Mouse (Mus musculus): ENCODE measurements around the gene Svip. TPM values are rescaled to one million over a fixed set of nuclear protein-coding genes. Genes with fewer than 3 reads are reported as not detected.

The Svip gene
- 10 to 100 TPM; 22.7 to 23.7 TPM for total RNA-seq (2021)

DNA sequence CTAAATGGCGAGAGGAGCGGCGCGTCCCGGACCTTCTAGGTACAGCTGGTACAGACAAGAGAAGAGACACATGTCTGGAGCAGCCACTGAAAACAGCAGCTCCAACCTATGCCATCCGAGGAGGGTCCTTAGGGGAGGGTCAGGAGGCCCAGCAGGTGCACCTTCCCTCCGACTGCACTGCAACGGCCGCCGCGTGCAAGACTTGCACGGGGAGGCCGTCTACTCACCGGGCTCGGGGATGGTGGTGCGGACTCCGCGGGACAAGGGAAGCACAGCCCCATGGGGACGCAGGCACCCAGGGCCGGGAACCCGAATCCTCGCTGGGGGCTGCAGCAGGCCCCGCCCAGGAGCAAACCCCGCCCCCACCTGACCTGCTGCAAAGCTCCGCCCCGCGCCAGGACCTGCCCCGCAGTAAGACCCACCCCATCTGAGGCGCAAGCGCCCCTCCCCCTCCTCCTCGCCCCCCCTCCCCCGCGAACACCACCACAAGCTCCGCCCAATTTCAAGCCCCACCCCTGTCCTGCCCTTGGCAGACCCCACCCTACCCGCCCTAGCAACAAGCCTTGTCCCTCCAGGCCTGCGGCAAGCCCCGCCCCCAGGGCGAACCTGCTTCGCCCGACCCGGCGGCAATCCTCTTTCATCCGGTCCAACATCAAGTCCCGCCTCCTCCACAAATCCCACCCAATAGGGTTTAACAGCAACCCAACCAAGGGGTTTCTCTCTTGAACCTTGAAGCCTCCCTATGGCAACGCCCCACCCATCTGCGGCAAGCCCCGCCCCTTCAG is at the start of gene Svip:
Svip (minus strand) TSS at position 508 of the 785 bp plus-strand sequence.
- peak; percentile 76 for DNase-seq (ENCODE audit: low spot score)
- intact Hi-C loops (cut with DNase I) = no loop called here

DNA sequence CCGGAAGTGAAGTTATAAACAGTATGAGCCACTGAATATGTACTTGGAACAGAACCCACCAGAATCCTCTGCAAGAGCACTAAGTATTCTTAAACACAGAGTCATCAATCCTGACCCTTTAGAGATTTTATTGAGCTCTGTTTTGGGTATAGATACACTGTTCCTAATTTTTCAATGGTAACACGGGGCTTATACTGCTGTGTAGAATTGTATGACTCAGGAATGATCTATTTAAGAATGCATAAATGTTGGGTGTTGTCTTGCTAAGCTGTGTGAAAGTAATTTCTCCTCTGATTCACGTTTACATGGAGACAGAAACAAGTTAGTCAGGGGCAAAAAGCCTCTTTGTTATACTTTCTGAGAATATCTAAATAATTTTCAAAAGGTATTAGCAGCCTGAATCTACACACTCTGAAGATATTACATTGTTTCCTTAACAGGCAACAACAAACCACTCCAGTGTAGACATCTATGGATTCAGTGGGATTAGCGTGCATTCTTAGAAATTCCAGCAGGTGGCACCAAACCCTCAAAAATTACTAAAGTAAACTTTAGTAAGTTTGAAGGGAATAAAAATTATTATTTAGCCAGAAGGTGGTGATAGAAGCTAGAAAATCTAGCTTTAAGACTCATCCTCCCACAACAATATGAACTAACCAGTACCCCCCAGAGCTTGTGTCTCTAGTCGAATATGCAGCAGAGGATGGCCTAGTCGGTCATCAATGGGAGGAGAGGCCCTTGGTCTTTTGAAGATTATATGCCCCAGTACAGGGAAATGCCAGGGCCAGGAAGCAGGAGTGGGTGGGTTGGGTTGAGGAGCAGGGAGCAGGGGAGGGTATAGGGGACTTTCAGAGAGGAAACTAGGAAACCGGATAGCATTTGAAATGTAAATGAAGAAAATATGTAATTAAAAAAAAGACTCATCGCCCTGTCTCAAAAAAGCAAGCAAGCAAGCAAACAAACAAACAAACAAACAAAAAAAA is 32.1 kb upstream of the Svip start:
- no peak for DNase-seq (ENCODE audit: low spot score)
- intact Hi-C loops (cut with DNase I) = no loop called here

DNA sequence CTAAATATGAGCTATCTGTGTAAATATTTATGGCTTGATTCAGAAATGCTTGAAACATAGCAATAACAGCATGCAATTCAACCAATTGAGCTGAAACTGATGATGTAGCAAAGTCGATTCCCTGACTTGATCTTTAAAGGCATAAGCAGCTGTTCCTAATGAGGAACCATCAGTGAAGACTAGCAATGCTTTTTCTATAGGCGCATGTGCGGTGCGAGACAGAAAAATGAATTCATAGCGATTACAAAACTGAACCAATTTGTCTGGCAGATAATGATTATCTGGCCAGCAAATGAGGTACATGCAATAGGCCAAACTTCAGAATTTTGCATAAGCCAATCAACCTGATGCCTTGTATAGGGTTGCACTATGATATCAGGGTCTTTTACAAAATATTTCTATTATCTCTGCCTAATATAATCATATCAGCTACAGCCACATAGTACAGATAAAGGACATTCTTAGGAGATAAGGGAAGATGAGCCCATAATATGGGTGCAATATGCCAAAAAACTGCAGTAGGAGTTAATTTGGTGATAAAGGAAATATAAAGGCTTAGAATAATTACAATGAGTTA is 18.3 kb upstream of the Svip start:
- intact Hi-C loops (cut with DNase I) = no loop called here
- no peak for DNase-seq (ENCODE audit: low spot score)

DNA sequence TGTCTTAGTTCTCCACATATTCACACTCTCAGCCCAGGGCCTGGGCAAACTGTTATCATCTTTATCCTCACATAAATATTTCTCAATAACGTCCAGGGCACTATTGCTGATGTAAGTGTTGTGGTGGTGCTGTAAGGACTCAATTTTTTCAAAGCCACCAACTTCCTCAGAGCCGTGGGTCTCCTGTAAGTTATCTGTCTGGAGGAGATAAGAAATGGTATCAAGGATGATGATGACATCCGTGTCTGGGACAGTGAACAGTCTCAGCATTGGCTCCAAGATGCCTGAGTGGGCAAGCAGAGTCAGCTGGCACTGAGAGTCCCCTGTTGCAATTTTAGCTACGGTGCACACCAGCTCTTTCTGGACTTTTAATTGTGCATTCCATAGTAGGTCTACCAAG is 16.2 kb upstream of the Svip start:
- DNase-seq (ENCODE audit: low spot score) = no peak
- intact Hi-C loops (cut with DNase I) = no loop called here

DNA sequence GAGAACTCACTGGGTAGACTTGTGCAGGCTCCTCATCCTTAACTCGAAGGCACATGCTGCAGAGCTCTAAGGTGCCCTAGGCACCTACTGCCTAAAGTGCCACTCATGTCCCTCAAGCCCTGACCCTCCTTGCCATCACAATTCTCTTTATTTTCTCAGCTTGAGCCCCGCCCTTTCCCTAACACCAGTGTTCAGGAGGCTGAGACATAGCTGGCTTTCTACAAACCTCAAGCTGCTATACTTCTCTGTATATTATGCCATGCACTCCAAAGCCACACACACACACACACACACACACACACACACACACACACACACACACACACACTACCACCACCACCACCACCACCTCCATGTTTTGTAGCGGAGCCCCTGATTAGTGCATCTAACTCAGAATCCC is 9.8 kb upstream of the Svip start, which contains the start of gene 1700015G11Rik:
1700015G11Rik (minus strand) TSS at position 101 of the 400 bp plus-strand sequence.
- DNase-seq (ENCODE audit: low spot score) = no peak
- intact Hi-C loops (cut with DNase I) = loop anchor here (10.0 kb wide), 1 partner anchor 59 kb away; no protein-coding TSS in a partner anchor

DNA sequence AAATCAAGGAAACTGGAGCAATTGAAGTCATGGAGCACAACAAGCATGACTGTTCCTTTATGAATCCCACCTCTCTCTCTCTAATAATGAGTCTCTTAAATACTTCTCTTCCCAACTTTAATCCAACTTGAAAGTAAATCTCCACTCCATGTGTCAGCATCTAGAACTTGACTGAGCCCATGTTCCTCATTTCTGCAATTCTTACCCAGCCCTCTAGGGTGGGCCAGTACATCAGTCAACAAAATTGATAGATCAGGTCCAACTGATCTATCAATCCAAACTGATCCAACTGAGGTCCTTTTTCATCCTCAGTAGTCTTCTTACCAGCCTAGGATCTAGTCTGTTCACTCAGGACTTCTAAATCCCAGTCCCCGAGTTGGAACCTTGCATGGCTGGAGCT is 9.4 kb upstream of the Svip start:
- intact Hi-C loops (cut with DNase I) = loop anchor here (10.0 kb wide), 1 partner anchor 60 kb away; no protein-coding TSS in a partner anchor
- no peak for DNase-seq (ENCODE audit: low spot score)

DNA sequence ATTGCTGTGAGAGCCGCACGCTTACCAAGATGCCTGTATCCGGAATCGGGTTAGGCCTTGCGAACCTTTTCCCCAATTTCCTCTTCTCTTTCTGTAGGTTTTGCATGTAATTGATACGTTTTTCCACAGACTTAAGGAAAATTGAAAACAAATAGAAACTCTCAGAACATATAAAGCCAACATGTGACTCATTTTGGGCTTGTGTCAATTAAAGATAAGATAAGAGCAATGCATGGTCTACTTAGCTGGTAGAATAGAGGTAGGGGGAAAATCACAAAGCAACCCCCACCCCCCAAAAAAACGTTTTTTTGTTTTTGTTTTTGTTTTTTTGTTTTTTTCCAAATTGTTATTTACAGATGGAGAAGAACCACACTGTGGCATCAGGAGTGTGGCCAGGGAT is 7.6 kb upstream of the Svip start:
- no peak for DNase-seq (ENCODE audit: low spot score)
- intact Hi-C loops (cut with DNase I) = loop anchor here (10.0 kb wide), 1 partner anchor 61 kb away; no protein-coding TSS in a partner anchor

DNA sequence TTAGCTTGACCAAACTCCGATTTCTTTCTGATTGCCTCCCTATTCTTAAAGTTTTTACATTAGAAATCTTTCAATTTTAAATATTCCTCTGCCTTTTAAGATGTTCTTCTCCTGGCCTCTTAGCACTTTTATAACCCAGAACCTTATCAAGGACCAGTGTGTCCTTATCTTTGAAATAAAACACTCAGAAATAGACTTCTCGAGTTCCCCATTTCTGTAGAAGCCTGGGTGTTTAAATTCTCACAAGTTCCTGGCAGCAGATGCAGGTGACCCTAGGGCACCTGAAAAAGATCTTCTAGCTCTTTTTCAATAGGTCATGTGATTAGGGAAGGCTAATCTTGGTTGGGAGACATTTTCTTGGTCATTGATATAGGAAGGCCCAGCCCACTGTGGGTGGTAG is 1.3 kb upstream of the Svip start:
- DNase-seq (ENCODE audit: low spot score) = no peak
- intact Hi-C loops (cut with DNase I) = no loop called here

DNA sequence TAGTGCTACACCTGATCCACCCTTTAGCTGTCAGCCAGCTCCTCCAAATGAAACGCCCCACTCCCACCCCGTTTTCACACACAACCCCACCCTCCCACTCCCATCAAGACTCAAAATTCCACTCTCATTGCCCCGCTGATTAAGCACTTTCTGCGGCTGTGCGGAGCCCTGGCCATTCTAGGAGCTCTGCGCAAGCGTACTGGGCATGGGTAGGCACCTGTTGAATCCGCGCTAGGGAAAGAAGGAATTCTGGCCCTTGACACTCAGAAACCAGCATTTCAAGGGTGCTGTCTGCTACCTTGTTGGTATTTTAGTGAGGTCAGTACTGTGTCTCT is 445 bp upstream of the Svip start:
- no peak for DNase-seq (ENCODE audit: low spot score)
- intact Hi-C loops (cut with DNase I) = no loop called here

DNA sequence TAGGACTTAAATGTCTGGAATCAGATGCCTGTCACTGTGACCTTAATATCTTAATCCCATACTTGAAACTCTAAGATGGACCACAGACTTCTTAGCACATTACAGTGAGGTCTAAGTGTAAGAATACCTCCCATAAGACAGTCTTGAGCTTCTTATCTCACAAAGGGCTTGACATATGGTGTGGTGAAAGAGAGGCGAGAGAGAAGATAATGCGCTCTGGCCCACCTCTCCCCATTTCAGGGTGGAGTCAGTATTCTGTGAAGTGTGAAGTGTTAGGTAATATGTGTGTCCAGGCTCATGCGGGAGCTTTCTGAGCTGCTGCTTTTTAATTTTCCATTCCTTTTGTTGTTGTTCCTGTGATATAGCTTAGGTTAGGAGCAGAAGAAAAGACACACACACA is 14.8 kb downstream of the Svip start:
- DNase-seq (ENCODE audit: low spot score) = no peak
- intact Hi-C loops (cut with DNase I) = no loop called here

DNA sequence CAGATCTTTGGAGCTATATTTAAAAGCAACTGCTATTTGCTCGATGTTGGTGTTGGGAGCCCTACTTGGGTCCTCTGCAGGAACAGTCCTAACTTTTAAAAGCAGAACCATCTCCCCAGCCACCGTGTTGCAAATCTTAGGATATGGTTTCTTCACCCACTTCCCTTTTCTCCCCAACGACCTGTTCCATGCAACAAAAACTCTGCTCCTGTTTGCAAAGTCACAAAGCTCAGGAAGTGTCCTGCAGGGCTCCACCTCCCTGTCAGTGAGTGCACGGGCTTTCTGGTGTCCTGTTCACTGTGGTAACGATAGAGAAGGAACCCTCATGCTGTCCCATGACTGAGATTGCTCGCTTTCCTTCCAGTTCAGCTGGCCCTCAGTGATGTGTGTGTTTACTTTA is 18.9 kb downstream of the Svip start:
- intact Hi-C loops (cut with DNase I) = no loop called here
- no peak for DNase-seq (ENCODE audit: low spot score)

DNA sequence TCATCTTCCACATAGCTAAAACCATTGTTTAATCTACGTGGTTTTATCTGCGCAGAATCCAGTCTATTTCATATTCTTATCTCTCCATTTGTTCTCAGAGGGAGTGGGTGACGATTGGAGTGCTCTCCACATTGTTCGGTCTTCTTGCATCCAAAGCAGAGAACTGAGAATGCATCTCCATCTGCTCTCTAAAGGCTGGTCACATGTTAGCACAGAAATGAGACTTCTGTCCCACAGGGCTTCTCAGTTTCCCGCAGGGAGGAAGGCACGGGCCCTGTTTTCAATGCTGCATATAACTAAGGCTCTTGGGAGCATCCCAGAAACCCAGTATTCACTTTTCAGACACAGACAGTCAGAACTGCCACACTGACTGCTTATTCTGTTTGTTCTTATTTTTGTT is 20.1 kb downstream of the Svip start:
- intact Hi-C loops (cut with DNase I) = no loop called here
- DNase-seq (ENCODE audit: low spot score) = no peak

DNA sequence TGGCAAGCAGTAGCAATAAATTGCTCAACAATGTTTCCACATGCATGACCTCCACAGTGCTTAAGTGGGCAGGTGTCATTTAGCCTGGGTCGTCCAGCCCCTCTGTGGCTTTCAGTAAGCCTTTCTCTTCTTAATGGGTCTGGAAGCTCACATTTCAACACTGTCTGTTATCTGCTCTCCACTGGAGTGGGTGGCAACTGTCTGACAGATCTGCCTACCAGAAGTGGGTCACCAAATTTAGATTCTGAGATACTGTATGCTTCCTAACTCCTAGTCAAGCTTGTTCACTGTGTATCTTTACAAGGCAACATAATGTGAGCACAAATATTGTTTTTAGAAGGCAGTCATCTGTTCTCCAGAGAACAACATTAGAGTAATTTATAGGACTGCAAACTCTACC is 23.5 kb downstream of the Svip start:
- DNase-seq (ENCODE audit: low spot score) = no peak
- intact Hi-C loops (cut with DNase I) = no loop called here

DNA sequence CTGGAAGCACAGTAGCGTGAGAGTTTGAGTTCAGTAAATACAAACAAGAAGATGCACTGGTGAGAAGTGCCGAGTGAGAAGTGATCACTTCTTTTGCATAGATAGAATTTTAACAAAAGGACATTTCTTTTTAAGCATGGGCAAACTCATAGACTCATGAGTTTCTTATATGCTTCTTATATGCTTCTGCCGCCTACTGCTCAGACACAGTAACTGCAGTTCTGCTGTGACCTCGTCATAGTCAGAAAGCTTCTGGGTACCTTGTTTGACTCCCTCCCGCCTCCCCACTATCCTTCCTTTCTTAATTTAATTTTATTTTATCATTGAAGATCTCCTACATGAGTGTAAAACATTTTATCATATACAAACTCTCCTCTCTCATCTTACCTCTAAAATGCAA is 26.5 kb downstream of the Svip start:
- intact Hi-C loops (cut with DNase I) = loop anchor here (10.0 kb wide), 2 partner anchors 114 to 204 kb away; partner anchors contain the start of genes Fancf and Gas2

DNA sequence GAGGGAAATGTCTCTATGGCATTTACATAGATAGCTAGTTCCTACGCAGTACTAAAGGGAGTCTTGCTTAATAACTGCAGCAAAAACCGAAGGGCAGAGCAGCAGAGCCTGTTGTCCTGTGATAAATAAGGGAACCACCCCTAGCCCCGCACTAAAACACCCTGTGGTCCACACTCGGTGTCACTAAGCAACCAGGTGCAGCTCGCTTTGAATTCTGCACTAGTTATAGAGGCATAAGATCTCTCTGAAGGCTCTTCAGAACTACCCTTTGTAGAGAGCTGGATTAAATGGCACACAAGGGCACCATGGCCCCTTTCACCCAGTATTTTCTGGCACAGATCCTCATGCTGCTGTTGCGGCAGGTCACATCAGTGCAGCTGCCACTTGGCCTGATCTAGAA is 30.6 kb downstream of the Svip start:
- DNase-seq (ENCODE audit: low spot score) = no peak
- intact Hi-C loops (cut with DNase I) = loop anchor here (10.0 kb wide), 2 partner anchors 110 to 200 kb away; partner anchors contain the start of genes Fancf and Gas2

More for the DNA sequence above, 26.5 kb downstream of the Svip start:
- no peak for DNase-seq (ENCODE audit: low spot score)

DNA sequence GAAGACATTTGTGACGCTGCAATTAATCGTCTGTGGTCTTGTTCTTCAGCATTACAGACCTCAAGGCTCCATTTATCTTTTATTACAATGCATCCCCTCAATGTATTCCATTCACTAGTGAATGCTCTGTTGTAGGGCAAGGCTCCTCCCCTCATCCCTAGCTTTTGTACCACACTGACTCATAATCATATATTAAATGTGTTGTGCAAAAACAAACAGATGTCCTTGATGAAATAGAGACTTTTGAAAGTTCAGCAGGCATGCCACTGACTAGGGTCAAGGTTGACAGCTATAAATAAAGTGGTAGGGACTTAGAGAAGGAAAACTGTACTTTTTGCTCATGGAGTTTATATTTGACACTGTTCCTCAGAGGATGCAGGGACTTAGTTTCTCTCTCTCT is 32.3 kb downstream of the Svip start:
- no peak for DNase-seq (ENCODE audit: low spot score)
- intact Hi-C loops (cut with DNase I) = loop anchor here (2.0 to 10.0 kb wide), 3 partner anchors 109 to 355 kb away; partner anchors contain the start of genes Fancf and Gas2

DNA sequence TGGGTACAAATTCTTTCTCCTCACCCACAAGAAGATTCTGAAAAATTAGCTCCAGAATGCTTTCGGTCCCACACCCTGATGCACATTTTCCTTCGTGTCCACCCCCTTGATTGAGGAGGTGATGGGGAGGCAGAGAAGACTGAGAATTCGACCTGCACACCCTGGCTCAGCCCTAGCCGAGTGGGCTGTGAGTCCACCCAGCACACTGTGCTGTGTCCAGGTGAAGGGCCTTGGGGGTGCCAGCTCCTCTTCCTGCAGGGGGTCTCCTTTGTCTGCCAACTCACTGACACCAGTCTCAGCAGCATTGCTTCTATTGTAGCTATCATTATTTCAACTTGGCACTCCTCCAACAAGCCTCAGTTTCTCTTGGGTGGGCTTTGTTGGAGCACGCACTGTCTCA is 32.7 kb downstream of the Svip start:
- intact Hi-C loops (cut with DNase I) = loop anchor here (2.0 to 10.0 kb wide), 3 partner anchors 108 to 354 kb away; partner anchors contain the start of genes Fancf and Gas2
- no peak for DNase-seq (ENCODE audit: low spot score)

DNA sequence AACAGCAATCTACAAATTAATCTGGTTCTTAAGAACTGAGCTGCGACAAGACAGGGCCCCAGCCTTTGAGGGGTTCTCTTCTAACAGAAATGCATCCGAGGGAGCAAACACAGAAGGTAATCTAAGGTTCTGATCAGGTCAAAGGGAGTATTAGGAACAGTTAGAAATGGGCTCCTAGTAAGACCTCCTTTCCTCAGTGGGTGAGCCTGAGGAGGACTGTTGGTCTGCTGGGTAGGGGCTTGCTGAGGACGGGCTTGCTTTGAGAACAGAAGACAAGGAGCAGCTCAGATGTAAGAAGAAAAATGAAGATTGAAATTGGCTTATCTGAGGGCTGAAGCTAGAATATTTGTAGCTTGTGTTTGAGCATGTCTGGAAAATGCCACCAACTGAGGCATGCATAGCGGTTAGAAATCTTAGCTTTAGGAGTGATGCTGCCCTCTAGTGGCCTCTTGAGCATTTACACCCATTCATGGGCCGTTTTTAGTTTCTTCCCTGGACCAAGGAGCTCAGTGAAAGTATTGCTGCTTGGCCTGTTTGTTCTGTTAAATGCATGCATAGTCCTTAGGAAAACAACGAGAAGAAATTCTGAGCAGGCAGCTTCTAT is 33.5 kb downstream of the Svip start:
- no peak for DNase-seq (ENCODE audit: low spot score)
- intact Hi-C loops (cut with DNase I) = loop anchor here (2.0 to 10.0 kb wide), 3 partner anchors 108 to 354 kb away; partner anchors contain the start of genes Fancf and Gas2

DNA sequence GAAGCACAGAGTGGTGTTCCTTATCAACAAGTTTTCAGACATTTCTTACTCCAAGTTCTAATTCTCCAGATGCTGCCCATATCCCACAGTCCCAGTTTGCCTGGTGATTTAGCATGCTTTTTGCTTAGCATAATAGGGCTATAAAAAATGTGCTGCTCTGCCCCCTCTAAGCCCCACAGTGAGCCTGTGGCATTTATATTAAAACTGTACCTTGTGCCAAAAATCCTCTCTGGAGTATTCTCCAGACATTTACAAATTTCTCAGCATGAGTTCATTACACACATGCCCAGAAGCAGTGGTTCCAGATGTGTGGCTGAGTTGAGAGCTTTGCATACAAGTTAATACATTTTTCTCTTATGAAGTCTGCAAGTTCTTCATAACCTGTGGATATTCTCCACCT is 36.4 kb downstream of the Svip start:
- intact Hi-C loops (cut with DNase I) = no loop called here
- no peak for DNase-seq (ENCODE audit: low spot score)

DNA sequence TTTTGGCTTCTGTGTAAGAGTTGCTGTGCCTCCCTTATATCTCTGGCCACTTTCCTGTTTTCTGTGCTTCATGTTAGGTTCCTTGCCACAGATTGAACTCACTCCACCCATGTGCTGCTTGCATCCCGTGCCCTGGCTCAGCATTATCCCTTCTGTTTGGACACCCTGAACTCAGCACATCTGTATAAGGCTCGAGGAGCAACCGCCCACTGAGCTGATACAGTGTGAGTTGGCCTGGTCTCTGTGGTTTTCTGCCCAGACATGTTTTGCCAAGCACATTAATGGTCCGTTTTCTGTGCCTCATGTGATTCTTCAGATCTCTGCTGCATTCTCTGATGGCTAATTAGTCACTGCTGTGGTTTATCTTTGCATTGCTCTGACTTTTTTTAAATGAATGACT is 38.2 kb downstream of the Svip start:
- intact Hi-C loops (cut with DNase I) = no loop called here
- no peak for DNase-seq (ENCODE audit: low spot score)

All from heart, postnatal 25 days (tissue).